Mouse (Mus musculus): ENCODE measurements around the gene Spata2. TPM values are rescaled to one million over a fixed set of nuclear protein-coding genes. Genes with fewer than 3 reads are reported as not detected.

Gene Spata2
- total RNA-seq, 2 experiments from 2014 or later: 7.7 to 11.8 TPM

DNA sequence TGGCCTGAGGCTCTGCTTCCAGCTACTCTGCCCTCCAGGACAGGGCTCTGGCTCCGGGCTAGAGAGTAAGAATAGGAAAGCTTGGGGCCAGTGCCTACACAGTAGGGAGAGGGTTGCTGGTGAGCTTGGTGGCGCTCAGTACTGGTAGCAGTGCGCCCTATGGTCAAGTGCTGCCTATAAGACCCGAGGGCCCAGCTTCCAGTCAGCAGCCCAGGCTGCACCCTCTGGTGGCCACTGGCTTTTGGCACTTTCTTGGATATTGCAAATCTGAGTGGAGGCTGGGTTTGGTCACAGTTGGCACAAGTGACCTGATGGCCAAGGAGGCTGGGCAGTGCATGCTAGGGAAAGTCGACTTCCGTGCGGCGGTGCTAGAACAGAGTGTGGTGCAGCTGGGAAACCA is 42.0 kb downstream of the Spata2 start:
- no peak for ATAC-seq (replicated peaks; ENCODE audit: poor library complexity)

DNA sequence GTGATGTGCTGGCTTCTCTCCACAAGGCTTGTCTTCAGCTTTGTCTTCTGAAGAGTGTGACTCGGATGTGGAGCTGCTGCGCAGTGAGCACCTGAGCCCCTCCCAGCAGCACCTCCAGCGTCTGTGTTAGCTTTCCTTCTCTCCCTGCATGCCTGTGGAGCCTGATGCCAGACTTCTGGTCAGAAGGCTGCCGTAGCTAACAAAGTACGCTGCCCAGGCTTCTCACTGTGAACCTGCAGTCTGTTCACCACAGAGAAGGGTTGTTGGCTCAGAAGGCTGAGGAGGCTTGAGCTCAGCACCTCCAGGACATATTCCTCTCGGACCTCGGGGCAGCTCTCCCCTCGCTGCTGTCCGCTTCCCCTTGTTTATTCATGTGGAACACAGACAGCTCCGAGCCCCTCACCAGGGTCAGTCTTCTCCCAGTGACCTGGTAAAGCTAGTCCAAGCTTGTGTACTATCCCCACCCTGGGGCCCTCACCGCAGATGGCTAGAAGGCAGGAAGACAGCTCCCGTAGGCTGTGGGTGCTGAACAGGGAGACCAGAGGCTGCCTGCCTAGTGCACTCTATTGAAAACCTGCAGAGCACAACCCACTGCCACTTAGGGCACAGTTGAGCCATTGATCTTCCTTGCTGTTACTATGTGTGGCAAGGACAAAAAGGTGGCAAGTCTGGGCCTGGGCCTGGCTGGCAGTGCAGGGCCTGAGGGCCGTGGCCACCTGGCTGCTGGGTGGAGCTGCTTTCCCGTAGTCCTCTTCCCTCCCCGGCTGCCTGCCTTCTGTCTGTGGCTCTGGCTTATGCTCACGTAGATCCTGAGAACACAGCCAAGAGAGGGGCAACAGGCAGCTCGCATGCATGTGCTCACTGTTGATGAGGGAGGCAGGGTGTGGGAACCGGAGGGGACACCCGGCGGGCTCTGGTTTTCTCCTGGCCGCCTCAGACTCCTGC is 43.1 kb downstream of the Spata2 start:
- no peak for ATAC-seq (replicated peaks; ENCODE audit: poor library complexity)

DNA sequence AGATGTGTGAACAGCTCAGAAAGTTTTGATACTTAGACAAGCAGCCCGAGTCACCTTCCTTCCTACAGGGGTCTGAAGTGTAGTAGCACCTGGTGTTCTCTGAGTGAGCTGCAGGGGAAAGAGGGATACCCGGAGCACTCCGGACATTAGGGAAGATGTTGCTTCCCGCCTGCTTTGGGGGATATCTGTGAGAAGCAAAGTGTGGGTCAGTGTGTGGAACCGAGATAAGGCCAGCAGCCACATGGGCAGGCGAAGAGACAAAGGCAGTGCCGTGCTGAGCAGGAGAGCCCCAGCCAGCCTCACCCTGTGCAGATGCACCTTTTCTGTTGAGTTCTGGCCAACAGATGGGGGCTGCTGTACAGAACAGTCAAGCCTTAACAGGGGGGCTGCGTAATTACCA is 45.1 kb downstream of the Spata2 start:
- ATAC-seq (replicated peaks; ENCODE audit: poor library complexity): peak; percentile 90

DNA sequence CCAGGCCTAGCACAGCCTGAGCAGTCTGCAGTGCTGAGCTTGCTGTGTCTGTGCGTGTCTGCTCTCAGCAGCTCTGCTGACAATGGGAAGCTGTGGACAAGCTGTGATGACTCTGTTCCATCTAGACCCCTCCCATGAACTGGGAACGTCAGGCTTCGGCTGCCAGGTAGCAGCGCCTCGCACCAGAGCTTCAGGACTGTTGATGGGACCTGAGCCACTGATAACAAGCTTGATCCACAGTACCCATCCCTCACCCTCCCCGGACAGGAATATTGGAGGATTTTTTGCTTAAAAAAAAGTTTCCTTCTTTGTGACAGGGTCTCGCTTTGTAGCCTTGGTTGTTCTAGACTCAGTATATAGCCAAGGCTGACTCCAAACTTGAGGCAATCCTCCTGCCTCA is 45.5 kb downstream of the Spata2 start:
- ATAC-seq (replicated peaks; ENCODE audit: poor library complexity): no peak

DNA sequence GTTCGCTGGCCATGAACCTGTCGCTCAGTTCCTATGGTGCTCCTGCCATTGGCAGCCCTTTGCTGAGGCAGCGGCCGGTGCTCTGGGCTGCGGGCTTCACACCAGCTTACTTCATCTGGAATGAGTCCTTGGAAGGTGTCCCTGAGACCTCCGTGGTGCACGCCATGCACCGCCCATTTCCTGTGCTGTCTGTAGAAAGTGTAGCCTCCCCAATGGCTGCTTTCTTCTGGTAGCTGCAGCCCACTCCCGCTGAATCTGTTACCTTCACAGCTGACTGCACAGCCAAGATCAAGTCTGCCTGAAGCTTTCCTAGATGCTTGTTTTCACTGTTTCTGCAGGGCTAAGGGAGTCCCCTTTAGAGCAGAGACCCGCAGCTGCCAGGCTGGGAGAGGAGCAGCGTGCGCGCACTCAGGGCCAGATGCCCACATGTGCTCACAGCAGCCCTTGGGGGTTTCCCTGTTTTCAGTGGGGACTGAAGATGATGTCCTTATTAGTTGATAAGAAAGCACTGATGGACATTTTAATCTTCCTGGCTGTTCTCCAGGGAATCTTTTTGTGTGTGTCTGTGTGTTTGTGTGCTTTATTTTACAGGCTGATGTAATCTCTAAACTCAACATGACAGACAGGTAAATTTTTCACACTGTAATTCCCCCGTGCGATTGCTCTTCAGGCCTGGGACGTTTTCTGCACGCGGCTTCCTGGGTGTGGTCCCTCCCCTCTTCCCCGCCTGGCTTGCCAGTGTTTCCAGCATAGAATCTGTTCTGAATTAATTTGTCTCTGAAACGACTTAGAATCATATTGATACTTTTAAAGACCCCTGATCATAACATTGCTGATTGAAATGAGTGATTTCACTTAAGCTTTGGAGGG is 46.5 kb downstream of the Spata2 start:
- no peak for ATAC-seq (replicated peaks; ENCODE audit: poor library complexity)

DNA sequence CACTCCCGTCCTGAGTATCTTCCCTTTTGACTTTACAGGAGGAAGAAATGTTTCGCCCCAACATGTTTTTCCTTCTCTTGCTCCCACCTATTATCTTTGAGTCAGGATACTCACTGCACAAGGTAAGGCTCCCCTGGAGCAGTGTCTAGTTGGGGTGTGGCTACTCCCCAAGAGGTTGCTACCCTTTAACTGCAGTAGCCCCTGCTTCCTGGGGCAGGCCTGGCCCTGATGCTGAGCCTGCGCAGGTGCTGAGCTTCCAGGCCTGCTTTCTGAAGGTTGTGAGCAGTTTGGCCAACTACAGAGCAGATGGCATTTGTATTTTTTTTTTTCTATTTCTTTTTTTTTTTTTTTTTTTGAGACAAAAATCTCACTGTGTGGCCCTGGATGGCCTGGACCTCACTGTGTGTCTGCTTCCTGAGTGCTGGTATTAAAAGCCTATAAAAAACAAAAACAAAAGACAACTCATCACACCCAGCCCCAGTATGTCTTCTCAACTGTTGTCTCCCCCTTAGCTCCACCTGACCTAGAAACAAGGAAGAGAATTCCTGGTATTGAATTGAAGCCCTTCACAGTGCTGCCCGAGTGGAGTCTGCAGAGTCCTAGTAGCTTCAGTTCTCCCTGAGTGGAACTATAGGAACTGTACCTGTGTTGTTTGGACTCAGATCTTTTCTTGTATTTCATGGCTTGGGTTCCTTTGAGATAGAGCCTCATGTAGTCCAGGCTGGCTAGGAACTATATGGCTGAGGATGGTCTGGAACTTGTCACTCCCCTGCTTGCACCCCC is 49.1 kb downstream of the Spata2 start:
- ATAC-seq (replicated peaks; ENCODE audit: poor library complexity): no peak

DNA sequence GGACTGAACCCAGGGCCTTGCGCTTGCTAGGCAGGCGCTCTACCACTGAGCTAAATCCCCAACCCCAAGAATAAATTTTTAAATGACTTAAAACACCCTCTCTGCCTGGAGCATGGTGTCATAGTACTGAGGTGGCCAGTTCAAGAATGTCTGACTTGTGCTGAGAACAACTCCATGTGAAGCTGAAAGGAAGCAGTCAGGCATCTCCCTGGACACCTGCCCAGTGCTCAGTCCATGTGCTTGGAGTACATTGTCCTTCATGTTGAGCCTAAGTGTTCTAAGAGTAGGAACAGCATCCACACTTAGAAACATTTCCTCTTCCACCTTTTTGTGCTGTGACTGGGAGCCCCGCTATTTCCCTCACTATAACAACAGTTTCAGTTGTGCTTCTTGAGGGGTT is 53.3 kb downstream of the Spata2 start:
- no peak for ATAC-seq (replicated peaks; ENCODE audit: poor library complexity)

DNA sequence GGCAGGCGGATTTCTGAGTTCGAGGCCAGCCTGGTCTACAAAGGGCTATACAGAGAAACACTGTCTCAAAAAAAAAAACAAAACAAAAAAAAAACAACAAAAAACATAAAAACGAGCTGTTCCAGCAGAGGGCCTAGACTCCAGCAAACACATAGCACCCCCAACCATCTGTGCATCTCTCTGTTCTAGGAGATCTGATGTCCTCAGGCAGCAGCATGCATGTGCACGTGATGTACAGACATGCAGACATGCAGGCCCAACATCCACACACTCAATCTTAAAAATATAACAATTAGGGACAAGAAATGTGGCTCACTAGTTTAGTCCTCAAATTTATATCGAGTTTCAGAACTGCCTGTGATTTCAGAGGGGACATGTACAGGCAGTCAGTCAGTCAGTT is 56.3 kb downstream of the Spata2 start:
- no peak for ATAC-seq (replicated peaks; ENCODE audit: poor library complexity)

DNA sequence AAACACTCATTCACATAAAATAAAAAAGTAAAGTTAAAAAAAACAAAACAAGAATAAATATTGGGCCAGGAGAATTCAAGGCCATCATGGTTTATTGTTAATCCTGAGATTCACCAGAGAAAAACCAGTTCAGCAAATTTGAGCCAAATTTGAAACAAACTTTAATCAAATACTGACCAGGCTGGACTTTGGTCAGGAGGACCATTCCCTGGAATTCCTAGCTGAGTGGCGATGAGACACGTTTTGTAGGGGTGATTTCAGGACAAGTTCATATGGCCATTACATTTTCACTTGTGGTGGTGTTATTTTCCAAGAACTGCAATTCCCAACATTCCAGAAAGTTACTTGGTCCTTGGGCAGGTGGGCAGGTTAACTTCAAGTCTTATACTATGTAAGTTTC is 57.1 kb downstream of the Spata2 start:
- ATAC-seq (replicated peaks; ENCODE audit: poor library complexity): no peak

DNA sequence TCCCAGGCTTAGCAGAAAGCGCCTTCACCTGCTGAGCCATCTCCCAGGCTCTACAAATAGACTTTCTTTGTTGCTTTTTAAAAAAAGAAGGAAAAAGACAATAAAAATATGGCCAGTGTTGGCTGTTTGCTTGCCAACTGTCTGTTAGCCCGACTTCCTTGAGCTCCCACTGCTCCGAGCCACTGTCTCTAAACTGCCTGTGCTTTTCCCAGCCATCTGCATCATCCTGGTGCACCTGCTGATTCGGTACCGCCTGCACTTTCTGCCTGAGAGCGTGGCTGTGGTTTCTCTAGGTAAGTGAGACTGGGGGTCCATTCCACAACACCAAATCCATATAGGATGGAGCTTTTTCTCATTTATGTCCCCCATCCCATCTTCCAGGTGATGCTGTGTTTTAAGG is 58.1 kb downstream of the Spata2 start:
- ATAC-seq (replicated peaks; ENCODE audit: poor library complexity): no peak

DNA sequence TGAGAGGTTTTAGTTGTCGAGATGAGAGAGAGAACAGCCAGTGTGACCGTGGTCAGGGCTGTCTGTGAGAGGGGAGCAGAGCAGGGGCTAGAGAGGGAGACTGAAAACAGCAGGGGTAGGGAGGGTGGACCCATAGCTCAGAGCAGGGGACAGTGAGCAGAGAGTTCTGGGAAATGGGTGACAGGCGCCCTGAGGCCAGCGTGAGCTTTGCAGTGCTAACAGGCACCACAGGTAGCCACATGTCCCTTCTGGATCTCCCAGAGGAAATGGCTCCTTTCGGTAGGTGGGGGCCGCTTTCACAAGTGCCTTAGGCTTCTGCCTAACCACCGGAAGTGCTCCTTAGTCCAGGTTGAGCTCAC is 61.3 kb downstream of the Spata2 start:
- no peak for ATAC-seq (replicated peaks; ENCODE audit: poor library complexity)

Other genes with a start within 250 kb of the Spata2 start
- 14.6 and 23.7 TPM in 2 replicates for gene B4galt5, start 143.7 kb downstream of the Spata2 start, total RNA-seq (2015)
- 15.4 and 24.2 TPM in 2 replicates for gene B4galt5, start 143.7 kb downstream of the Spata2 start, total RNA-seq (2017)
- 25.5 and 37.4 TPM in 2 replicates for gene Slc9a8, start 71.2 kb downstream of the Spata2 start, total RNA-seq (2015)
- gene Slc9a8, start 71.2 kb downstream of the Spata2 start, total RNA-seq (2017): 17.9 and 25.3 TPM in 2 replicates
- gene Rnf114, start 242 bp downstream of the Spata2 start, total RNA-seq (2015): 31.5 and 39.0 TPM in 2 replicates
- gene Rnf114, start 242 bp downstream of the Spata2 start, total RNA-seq (2017): 18.7 and 18.9 TPM in 2 replicates
- not detected in 2 replicates for gene Snai1, start 45.3 kb upstream of the Spata2 start, total RNA-seq (2015)
- gene Snai1, start 45.3 kb upstream of the Spata2 start, total RNA-seq (2017): 0.33 and 0.44 TPM in 2 replicates
- 102 and 116 TPM in 2 replicates for gene Ube2v1, start 139.2 kb upstream of the Spata2 start, total RNA-seq (2015)
- 51.7 and 56.5 TPM in 2 replicates for gene Ube2v1, start 139.2 kb upstream of the Spata2 start, total RNA-seq (2017)
- gene Gm20431, start 168.6 kb upstream of the Spata2 start, total RNA-seq (2015): 3.7 TPM in 1 of 2 replicates, not detected in the other
- gene Gm20431, start 168.6 kb upstream of the Spata2 start, total RNA-seq (2017): not detected in 2 replicates
- 19.6 and 22.4 TPM in 2 replicates for gene Cebpb, start 196.0 kb upstream of the Spata2 start, total RNA-seq (2015)
- gene Cebpb, start 196.0 kb upstream of the Spata2 start, total RNA-seq (2017): 15.6 and 16.3 TPM in 2 replicates
- 15.5 and 18.0 TPM in 2 replicates for gene Tmem189, start 196.9 kb upstream of the Spata2 start, total RNA-seq (2015)
- gene Tmem189, start 196.9 kb upstream of the Spata2 start, total RNA-seq (2017): 18.4 and 20.0 TPM in 2 replicates